8 mouse cellular contexts compared by ENCODE assay signal in genomic region chr14:75786868-75787793, GRCm38 (mm10). TPM values are rescaled to one million over a fixed set of nuclear protein-coding genes. Genes with fewer than 3 reads are reported as not detected.
DNase-seq lines count a peak whose midpoint lies in the region; ATAC-seq and TF ChIP-seq lines count a peak whose summit lies in the region.

Slc25a30 (minus strand) TSS chr14:75787037.

- peaks cover 34% of the 10 kb centered on the region for H3K79me3 ChIP-seq in C2C12 (ENCODE audit: low read depth)

- peak within 1 kb of the TSS; percentile 80 for H3K9ac ChIP-seq in heart, embryonic 11.5 days (ENCODE audit: low read depth, low read length)
- peak within 1 kb of the TSS; percentile 64 for H3K9ac ChIP-seq in kidney, postnatal 0 days (ENCODE audit: low read depth, low read length)
- peak within 1 kb of the TSS; percentile 77 for H3K9ac ChIP-seq in liver, embryonic 11.5 days (ENCODE audit: low read depth, low read length)
- H3K9ac ChIP-seq in stomach, embryonic 14.5 days (replicated peaks; ENCODE audit: low read depth, low read length), result peak within 1 kb of the TSS; percentile 55

- TF ChIP-seq CTCF in C2C12 (IDR thresholded peaks at IDR 0.05; ENCODE audit: control insufficient read depth, insufficient read depth, insufficient read length), result no peak
- no peak for TF ChIP-seq CTCF in brain, embryonic 14.5 days (IDR thresholded peaks at IDR 0.05; ENCODE audit: borderline replicate concordance, extremely low read depth, insufficient read depth, insufficient read length)
- TF ChIP-seq CTCF in kidney, postnatal 0 days (IDR thresholded peaks at IDR 0.05; ENCODE audit: low read depth), result no peak

- TF ChIP-seq POLR2A in brain, embryonic 14.5 days (IDR thresholded peaks at IDR 0.05; ENCODE audit: borderline replicate concordance, extremely low read depth, insufficient read depth, insufficient read length, poor library complexity, severe bottlenecking), result peak; percentile 89

- peaks cover 43% of the 10 kb centered on the region for H3K79me2 ChIP-seq in C2C12 (ENCODE audit: control insufficient read depth, insufficient read depth)

- 8% methylated on average over 39 of the region's 51 CpGs for WGBS in heart, embryonic 11.5 days (ENCODE audit: insufficient replicate concordance)
- 6% methylated on average over 51 of the region's 51 CpGs for WGBS in kidney, postnatal 0 days
- 5% methylated on average over 51 of the region's 51 CpGs for WGBS in liver, embryonic 11.5 days
- WGBS in stomach, embryonic 14.5 days, result 5% methylated on average over 51 of the region's 51 CpGs

- no peaks in the 10 kb centered on the region; the same call in 1 of the 2 replicates for H3K9me3 ChIP-seq in erythroblast, embryonic 14.5 days (ENCODE audit: control insufficient read depth, low read length)
- H3K9me3 ChIP-seq in heart, embryonic 11.5 days (replicated peaks; ENCODE audit: control insufficient read depth, low read length), result no peaks in the 10 kb centered on the region
- H3K9me3 ChIP-seq in kidney, postnatal 0 days (replicated peaks; ENCODE audit: low read length), result no peaks in the 10 kb centered on the region
- H3K9me3 ChIP-seq in liver, embryonic 11.5 days (ENCODE audit: control insufficient read depth, low read length), result no peaks in the 10 kb centered on the region
- no peaks in the 10 kb centered on the region for H3K9me3 ChIP-seq in stomach, embryonic 14.5 days (ENCODE audit: control insufficient read depth, low read depth, low read length)

- H3K36me3 ChIP-seq in C2C12 (ENCODE audit: control insufficient read depth, insufficient read depth), result peaks cover 2% of the 10 kb centered on the region
- H3K36me3 ChIP-seq in erythroblast, embryonic 14.5 days (ENCODE audit: control insufficient read depth), result no peaks in the 10 kb centered on the region
- no peaks in the 10 kb centered on the region for H3K36me3 ChIP-seq in heart, embryonic 11.5 days (ENCODE audit: control insufficient read depth, insufficient read depth, low read length)
- 0 out of 2 replicates have a peak, but pooled peaks cover under 1% of the 10 kb centered on the region for H3K36me3 ChIP-seq in kidney, postnatal 0 days (ENCODE audit: insufficient read depth, low read length)
- H3K36me3 ChIP-seq in liver, embryonic 11.5 days (ENCODE audit: control insufficient read depth, insufficient read depth, low read length), result no peaks in the 10 kb centered on the region
- no peaks in the 10 kb centered on the region for H3K36me3 ChIP-seq in stomach, embryonic 14.5 days (ENCODE audit: control insufficient read depth, insufficient read depth, low read length)

- H3K4me3 ChIP-seq in C2C12 (ENCODE audit: insufficient read depth, poor library complexity, severe bottlenecking), result peak within 1 kb of the TSS; percentile 65
- H3K4me3 ChIP-seq in erythroblast, embryonic 14.5 days (replicated peaks), result peak within 1 kb of the TSS; percentile 75
- H3K4me3 ChIP-seq in heart, embryonic 11.5 days (ENCODE audit: low read depth, low read length), result peak within 1 kb of the TSS; percentile 73
- H3K4me3 ChIP-seq in kidney, postnatal 0 days (replicated peaks; ENCODE audit: low read depth, low read length), result peak within 1 kb of the TSS; percentile 59
- H3K4me3 ChIP-seq in liver, embryonic 11.5 days (ENCODE audit: low read depth, low read length), result peak within 1 kb of the TSS; percentile 77
- peak within 1 kb of the TSS; percentile 62 for H3K4me3 ChIP-seq in stomach, embryonic 14.5 days (ENCODE audit: low read depth, low read length)

- ATAC-seq in heart, embryonic 11.5 days (replicated peaks; ENCODE audit: insufficient number of reproducible peaks, low FRiP score, low TSS enrichment), result peak; percentile 97
- peak; percentile 99 for ATAC-seq in kidney, postnatal 0 days (replicated peaks; ENCODE audit: low FRiP score, low read depth)
- ATAC-seq in liver, embryonic 11.5 days (replicated peaks; ENCODE audit: low FRiP score), result peak; percentile 98
- peak; percentile 99 for ATAC-seq in stomach, embryonic 14.5 days (ENCODE audit: insufficient number of reproducible peaks, insufficient read depth, low FRiP score, low read depth)

- H3ac ChIP-seq in C2C12 (ENCODE audit: control insufficient read depth, insufficient read length, low read depth), result peak within 1 kb of the TSS; percentile 72

- peak within 1 kb of the TSS; percentile 74; the same call in 1 of the 2 replicates for H3K27ac ChIP-seq in heart, embryonic 11.5 days (ENCODE audit: low read depth, low read length)
- H3K27ac ChIP-seq in kidney, postnatal 0 days, result peak within 1 kb of the TSS; percentile 89
- H3K27ac ChIP-seq in liver, embryonic 11.5 days (ENCODE audit: low read depth, low read length), result peak within 1 kb of the TSS; percentile 75; the same call in 1 of the 2 replicates
- H3K27ac ChIP-seq in stomach, embryonic 14.5 days (ENCODE audit: low read length), result peak within 1 kb of the TSS; percentile 63; the same call in 1 of the 2 replicates

- no peaks in the 10 kb centered on the region for H3K27me3 ChIP-seq in C2C12 (ENCODE audit: control insufficient read depth, insufficient read depth, insufficient read length)
- H3K27me3 ChIP-seq in erythroblast, embryonic 14.5 days (ENCODE audit: control insufficient read depth), result 0 out of 2 replicates have a peak, but pooled peaks cover 3% of the 10 kb centered on the region
- H3K27me3 ChIP-seq in heart, embryonic 11.5 days (ENCODE audit: control insufficient read depth, insufficient read depth, low read length), result no peaks in the 10 kb centered on the region
- H3K27me3 ChIP-seq in kidney, postnatal 0 days (ENCODE audit: insufficient read depth, low read length), result no peaks in the 10 kb centered on the region
- peaks cover 4% of the 10 kb centered on the region; the same call in 1 of the 2 replicates for H3K27me3 ChIP-seq in liver, embryonic 11.5 days (replicated peaks; ENCODE audit: control insufficient read depth, insufficient read depth, low read length)
- H3K27me3 ChIP-seq in stomach, embryonic 14.5 days (ENCODE audit: control insufficient read depth, insufficient read depth, low read length), result no peaks in the 10 kb centered on the region; the same call in 1 of the 2 replicates

- peak; percentile 99 for DNase-seq in brain, embryonic 14.5 days (ENCODE audit: low read depth)
- DNase-seq in kidney, postnatal 0 days (ENCODE audit: low spot score), result peak; percentile 98
- peak; percentile 91 for DNase-seq in liver, embryonic 11.5 days (ENCODE audit: low spot score)
- DNase-seq in naive thymus-derived CD4-positive, alpha-beta T cell, adult 2 months (ENCODE audit: low read depth), result peak; percentile 95

- H3K4me2 ChIP-seq in heart, embryonic 11.5 days, result peak within 1 kb of the TSS; percentile 72
- H3K4me2 ChIP-seq in kidney, postnatal 0 days (ENCODE audit: low read length), result peak within 1 kb of the TSS; percentile 62
- peak within 1 kb of the TSS; percentile 89 for H3K4me2 ChIP-seq in liver, embryonic 11.5 days
- H3K4me2 ChIP-seq in stomach, embryonic 14.5 days (replicated peaks; ENCODE audit: low read depth, low read length), result peak within 1 kb of the TSS; percentile 87

- H3K4me1 ChIP-seq in erythroblast, embryonic 14.5 days (ENCODE audit: control insufficient read depth), result peaks cover 22% of the 10 kb centered on the region
- no peaks in the 10 kb centered on the region for H3K4me1 ChIP-seq in heart, embryonic 11.5 days (ENCODE audit: control insufficient read depth, insufficient read depth, low read length)
- 0 out of 2 replicates have a peak, but pooled peaks cover 3% of the 10 kb centered on the region for H3K4me1 ChIP-seq in kidney, postnatal 0 days (replicated peaks; ENCODE audit: insufficient read depth, low read length)
- H3K4me1 ChIP-seq in liver, embryonic 11.5 days (replicated peaks; ENCODE audit: control insufficient read depth, insufficient read depth, low read length), result peaks cover 8% of the 10 kb centered on the region
- 0 out of 2 replicates have a peak, but pooled peaks cover 5% of the 10 kb centered on the region for H3K4me1 ChIP-seq in stomach, embryonic 14.5 days (ENCODE audit: control insufficient read depth, insufficient read depth, low read length)

TF ChIP-seq in C2C12, 6 proteins besides CTCF, POLR2A, EP300 and RAD21:
- TF ChIP-seq MYOD1 (IDR thresholded peaks at IDR 0.05; ENCODE audit: control insufficient read depth, insufficient read length, low read depth) (no peak), FOSL1 (IDR thresholded peaks at IDR 0.05; ENCODE audit: insufficient read depth, low read length, poor library complexity, severe bottlenecking) (no peak), MAX (IDR thresholded peaks at IDR 0.05) (no peak), MYOG (IDR thresholded peaks at IDR 0.05; ENCODE audit: control insufficient read depth, extremely low read depth, insufficient read length) (no peak), CEBPB (IDR thresholded peaks at IDR 0.05; ENCODE audit: low read depth) (peak; percentile 84), USF1 (IDR thresholded peaks at IDR 0.05; ENCODE audit: low read depth) (no peak)

RNA-seq across cellular contexts. Expression of gene Slc25a30, which starts in this region (rescaled TPM):
- polyA plus RNA-seq in C2C12 (2012; fragmentation: generic; extraction: Trizol), result 15.9 TPM
- 15.1 and 18.3 TPM in 2 replicates for polyA plus RNA-seq in brain, embryonic 14.5 days (2012; rRNA removed)
- 0.73 and 0.87 TPM in 2 replicates for polyA plus RNA-seq in erythroblast, embryonic 14.5 days (2012)
- polyA plus RNA-seq in heart, embryonic 11.5 days (2014; fragmentation: Nextera tagmentation; extraction: Ambion mirVana), result 5.8 and 7.2 TPM in 2 replicates
- polyA plus RNA-seq in kidney, postnatal 0 days (2015; fragmentation: Nextera tagmentation; extraction: Ambion mirVana), result 22.7 and 24.3 TPM in 2 replicates
- polyA plus RNA-seq in liver, embryonic 11.5 days (2014; fragmentation: Nextera tagmentation; extraction: Ambion mirVana), result 6.4 and 7.3 TPM in 2 replicates
- polyA plus RNA-seq in stomach, embryonic 14.5 days (2014; fragmentation: Nextera tagmentation; extraction: Ambion mirVana), result 4.5 and 5.3 TPM in 2 replicates

Comparison
In these comparisons a context has a peak if more than half of its experiments do, and no peak if none do; other contexts are left out.
1. Peak in every context shown above with its lines: DNase-seq, ATAC-seq, H3K4me3 ChIP-seq and H3K27ac ChIP-seq.